Mouse (Mus musculus): Measurements from ENCODE around the gene Slpi. TPM values are rescaled to one million over a fixed set of nuclear protein-coding genes. Genes with fewer than 3 reads are reported as not detected.

Gene Slpi
- total RNA-seq, 2 experiments from 2014 or later, result 0.45 TPM; not detected in 1

DNA sequence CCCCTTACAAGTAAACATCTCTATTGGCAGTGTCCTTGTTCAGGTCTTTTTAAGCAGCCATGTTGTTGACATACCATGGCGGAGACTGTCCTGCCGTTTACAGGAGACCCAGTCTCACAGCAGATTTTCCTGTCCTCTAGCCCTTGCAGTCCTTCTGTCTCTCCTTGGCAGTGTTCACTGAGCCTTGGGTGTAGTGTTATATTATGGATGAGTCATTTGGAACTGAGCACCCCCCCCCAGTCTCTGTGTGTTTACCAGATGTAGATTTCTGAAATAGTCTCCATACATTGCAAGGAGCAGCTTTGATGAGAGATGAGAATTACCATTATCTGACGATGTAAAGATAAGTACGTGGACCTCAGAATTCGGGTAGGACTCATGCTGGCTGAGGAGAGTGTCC lies 76.3 kb downstream of the Slpi start:
- no peak overlapping the region for H3K27ac ChIP-seq
- TF ChIP-seq CTCF (IDR thresholded peaks at IDR 0.05), result no peak
- intact Hi-C loops (cut with DNase I), result no loop called here

More for the DNA sequence above, 76.3 kb downstream of the Slpi start:
- no peak overlapping the region for H3K4me3 ChIP-seq
- no peak for DNase-seq

Small RNA genes lying within 50 kb of the gene (microRNA-seq; reads per million reads assigned to microRNA genes)
- not detected for gene Mir7678

Other genes with a start within 250 kb of the Slpi start
- gene Kcns1, start 218.0 kb downstream of the Slpi start, total RNA-seq (2021), result 1 to 10 TPM in 1 of 2 experiments, under 1 TPM in 1; 0.31 to 1.0 TPM
- not detected for gene Wfdc5, start 206.4 kb downstream of the Slpi start, total RNA-seq (2021)
- not detected for gene Wfdc12, start 198.5 kb downstream of the Slpi start, total RNA-seq (2021)
- not detected for gene Wfdc15a, start 189.0 kb downstream of the Slpi start, total RNA-seq (2021)
- not detected for gene Wfdc15b, start 167.4 kb downstream of the Slpi start, total RNA-seq (2021)
- gene Svs2, start 150.6 kb downstream of the Slpi start, total RNA-seq (2021), result not detected
- not detected for gene Svs3b, start 132.5 kb downstream of the Slpi start, total RNA-seq (2021)
- not detected for gene Svs4, start 110.6 kb downstream of the Slpi start, total RNA-seq (2021)
- not detected for gene Svs3a, start 99.8 kb downstream of the Slpi start, total RNA-seq (2021)
- not detected for gene Svs6, start 72.3 kb downstream of the Slpi start, total RNA-seq (2021)
- not detected for gene Svs5, start 56.4 kb downstream of the Slpi start, total RNA-seq (2021)
- not detected for gene Rbpjl, start 14.0 kb upstream of the Slpi start, total RNA-seq (2021)
- 1 to 10 TPM in 1 of 2 experiments, under 1 TPM in 1; 0.56 to 1.7 TPM for gene Matn4, start 16.1 kb upstream of the Slpi start, total RNA-seq (2021)
- 10 to 100 TPM; 39.8 to 95.4 TPM for gene Sdc4, start 54.8 kb upstream of the Slpi start, total RNA-seq (2021)
- gene Sys1, start 67.9 kb upstream of the Slpi start, total RNA-seq (2021), result 10 to 100 TPM; 21.7 to 24.7 TPM
- gene Gm20458, start 71.9 kb upstream of the Slpi start, total RNA-seq (2021), result 1 to 10 TPM; 7.6 to 9.4 TPM
- gene Trp53tg5, start 84.6 kb upstream of the Slpi start, total RNA-seq (2021), result not detected
- gene Dbndd2, start 97.0 kb upstream of the Slpi start, total RNA-seq (2021), result 10 to 100 TPM; 12.9 to 25.5 TPM
- gene Pigt, start 108.4 kb upstream of the Slpi start, total RNA-seq (2021), result 10 to 100 TPM; 27.2 to 33.5 TPM
- not detected for gene Wfdc2, start 173.3 kb upstream of the Slpi start, total RNA-seq (2021)
- not detected for gene Spint3, start 184.4 kb upstream of the Slpi start, total RNA-seq (2021)
- gene Wfdc6a, start 196.4 kb upstream of the Slpi start, total RNA-seq (2021), result not detected
- gene Eppin, start 204.5 kb upstream of the Slpi start, total RNA-seq (2021), result not detected
- not detected for gene Wfdc6b, start 224.4 kb upstream of the Slpi start, total RNA-seq (2021)
- gene Wfdc8, start 224.5 kb upstream of the Slpi start, total RNA-seq (2021), result not detected
- not detected for gene Wfdc16, start 249.7 kb upstream of the Slpi start, total RNA-seq (2021)

All from gastrocnemius, adult 2 months (tissue).